Mouse (Mus musculus) heart, embryonic 12.5 days (tissue): ENCODE measurements around the gene Ppp1r16b. TPM values are rescaled to one million over a fixed set of nuclear protein-coding genes. Genes with fewer than 3 reads are reported as not detected.

Experiments
- ATAC-seq: fragments of 200-750 bp; cut with Nextera tagmentation; 2 replicates; pipeline ENCODE4 v1.8.0; 2017; ENCODE audit warnings: moderate TSS enrichment, moderate library complexity; ENCODE audit not compliant: insufficient number of reproducible peaks, low FRiP score
- H3K27ac ChIP-seq: fragments of 300-500 bp; sonication (generic); 2 replicates; pipeline ENCODE4 v1.5.1; 2016; ENCODE audit warnings: mild to moderate bottlenecking, moderate library complexity; ENCODE audit not compliant: poor library complexity, severe bottlenecking
- H3K27me3 ChIP-seq: fragments of 300-500 bp; sonication (generic); replicated peaks from 2 replicates; pipeline ENCODE4 v1.6.1; 2016; ENCODE audit warnings: mild to moderate bottlenecking, moderate library complexity
- H3K36me3 ChIP-seq: fragments of 300-500 bp; sonication (generic); 2 replicates; pipeline ENCODE4 v1.6.1; 2016; ENCODE audit warnings: mild to moderate bottlenecking, moderate library complexity
- H3K4me1 ChIP-seq: fragments of 300-500 bp; sonication (generic); replicated peaks from 2 replicates; pipeline ENCODE4 v1.6.1; 2016; ENCODE audit warnings: mild to moderate bottlenecking
- H3K4me2 ChIP-seq: fragments of 300-500 bp; sonication (generic); 2 replicates; pipeline ENCODE4 v1.6.1; 2016; ENCODE audit warnings: mild to moderate bottlenecking, moderate library complexity
- H3K4me3 ChIP-seq: fragments of 300-500 bp; sonication (generic); 2 replicates; pipeline ENCODE4 v1.5.1; 2016; ENCODE audit warnings: mild to moderate bottlenecking
- H3K9ac ChIP-seq: fragments of 300-500 bp; sonication (generic); 2 replicates; pipeline ENCODE4 v1.6.1; 2016; ENCODE audit warnings: mild to moderate bottlenecking, moderate library complexity
- H3K9me3 ChIP-seq: fragments of 300-500 bp; sonication (generic); replicated peaks from 2 replicates; pipeline ENCODE4 v1.6.1; 2016; ENCODE audit warnings: mild to moderate bottlenecking, moderate library complexity
- WGBS: fragments of 180-500 bp; shearing (Covaris S2); methylation state at CpG from one replicate; pipeline ENCODE4 v1.1.7; 2016; 5-methylcytosine and 5-hydroxymethylcytosine counted together
- polyA plus RNA-seq: library from polyadenylated mRNA; unstranded; fragments of >200 nt; fragmentation: Nextera tagmentation; extraction: Ambion mirVana; gene quantifications from 2 replicates; pipeline ENCODE4 v1.2.1, GENCODE M21; 2016

The Ppp1r16b gene
- polyA plus RNA-seq, 1 experiment from 2014 or later: 4.0 TPM

GRCm38 (mm10) chr2:158680357-158680889 lies 15.2 kb downstream of the Ppp1r16b start:
- H3K9ac ChIP-seq: no peak overlapping the region
- H3K27me3 ChIP-seq: no peaks in the 10 kb centered on the region
- peaks cover 19% of the 10 kb centered on the region for H3K4me1 ChIP-seq
- no peak overlapping the region for H3K4me2 ChIP-seq
- no peak for ATAC-seq
- no peak overlapping the region for H3K4me3 ChIP-seq
- no peaks in the 10 kb centered on the region for H3K9me3 ChIP-seq
- no peak overlapping the region for H3K27ac ChIP-seq
- WGBS: 59% methylated on average over 10 of the region's 10 CpGs
- H3K36me3 ChIP-seq: no peaks in the 10 kb centered on the region

- Histone ChIP-seq H3K27me3 (no peaks in the 10 kb centered on the region), H3K4me3 (no peak overlapping the region), H3K4me1 (peaks cover 19% of the 10 kb centered on the region), H3K36me3 (no peaks in the 10 kb centered on the region), H3K27ac (no peak overlapping the region), H3K9me3 (no peaks in the 10 kb centered on the region), H3K9ac (no peak overlapping the region), H3K4me2 (no peak overlapping the region)
- no peak for ATAC-seq
- WGBS: 82% methylated on average over 6 of the region's 6 CpGs
These were observed 16.5 kb downstream of the Ppp1r16b start for GRCm38 (mm10) chr2:158681714-158682113.

GRCm38 (mm10) chr2:158682344-158683037 lies 17.3 kb downstream of the Ppp1r16b start:
- no peak overlapping the region for H3K4me2 ChIP-seq
- H3K4me3 ChIP-seq: no peak overlapping the region
- 60% methylated on average over 11 of the region's 11 CpGs for WGBS
- no peaks in the 10 kb centered on the region for H3K9me3 ChIP-seq
- peak; percentile 19; the same call in 1 of the 2 replicates for ATAC-seq
- H3K4me1 ChIP-seq: peaks cover 19% of the 10 kb centered on the region
- H3K36me3 ChIP-seq: no peaks in the 10 kb centered on the region
- no peak overlapping the region for H3K9ac ChIP-seq
- no peaks in the 10 kb centered on the region for H3K27me3 ChIP-seq
- H3K27ac ChIP-seq: no peak overlapping the region

GRCm38 (mm10) chr2:158683038-158683413 lies 17.8 kb downstream of the Ppp1r16b start:
- Histone ChIP-seq H3K27me3 (no peaks in the 10 kb centered on the region), H3K9ac (no peak overlapping the region), H3K36me3 (no peaks in the 10 kb centered on the region), H3K4me3 (no peak overlapping the region), H3K4me2 (no peak overlapping the region), H3K9me3 (no peaks in the 10 kb centered on the region), H3K27ac (no peak overlapping the region), H3K4me1 (peaks cover 19% of the 10 kb centered on the region)
- WGBS: 28% methylated on average over 4 of the region's 4 CpGs
- peak; percentile 37; the same call in 1 of the 2 replicates for ATAC-seq

- Histone ChIP-seq H3K27ac (no peak overlapping the region), H3K4me3 (no peak overlapping the region), H3K9ac (no peak overlapping the region), H3K4me2 (no peak overlapping the region), H3K9me3 (no peaks in the 10 kb centered on the region), H3K36me3 (no peaks in the 10 kb centered on the region), H3K27me3 (no peaks in the 10 kb centered on the region), H3K4me1 (peaks cover 32% of the 10 kb centered on the region)
- no peak for ATAC-seq
- WGBS: 49% methylated on average over 9 of the region's 9 CpGs
These were observed 19.1 kb downstream of the Ppp1r16b start for GRCm38 (mm10) chr2:158684247-158684843.

GRCm38 (mm10) chr2:158684910-158685309 lies 19.7 kb downstream of the Ppp1r16b start:
- WGBS: 72% methylated on average over 3 of the region's 3 CpGs
- no peak overlapping the region for H3K9ac ChIP-seq
- no peak overlapping the region for H3K27ac ChIP-seq
- peaks cover 38% of the 10 kb centered on the region for H3K4me1 ChIP-seq
- no peak overlapping the region for H3K4me3 ChIP-seq
- H3K36me3 ChIP-seq: no peaks in the 10 kb centered on the region
- no peaks in the 10 kb centered on the region for H3K27me3 ChIP-seq
- H3K9me3 ChIP-seq: no peaks in the 10 kb centered on the region
- ATAC-seq: no peak
- no peak overlapping the region for H3K4me2 ChIP-seq

- Histone ChIP-seq H3K9me3 (no peaks in the 10 kb centered on the region), H3K4me3 (no peak overlapping the region), H3K36me3 (no peaks in the 10 kb centered on the region), H3K27ac (no peak overlapping the region), H3K4me1 (peaks cover 40% of the 10 kb centered on the region), H3K4me2 (no peak overlapping the region), H3K9ac (no peak overlapping the region), H3K27me3 (no peaks in the 10 kb centered on the region)
- 71% methylated on average over 2 of the region's 2 CpGs for WGBS
- ATAC-seq: no peak
These were observed 21.2 kb downstream of the Ppp1r16b start for GRCm38 (mm10) chr2:158686394-158686793.

- Histone ChIP-seq H3K27me3 (no peaks in the 10 kb centered on the region), H3K27ac (peak overlapping the region; percentile 30; the same call in 1 of the 2 replicates), H3K4me3 (no peak overlapping the region), H3K9ac (peak overlapping the region; percentile 13; the same call in 1 of the 2 replicates), H3K4me2 (peak overlapping the region; percentile 35), H3K36me3 (no peaks in the 10 kb centered on the region), H3K4me1 (peaks cover 31% of the 10 kb centered on the region), H3K9me3 (no peaks in the 10 kb centered on the region)
- ATAC-seq: peak; percentile 30; the same call in 1 of the 2 replicates
- WGBS: 47% methylated on average over 25 of the region's 25 CpGs
These were observed 22.6 kb downstream of the Ppp1r16b start for GRCm38 (mm10) chr2:158687804-158688241.

- H3K9ac ChIP-seq: no peak overlapping the region
- H3K9me3 ChIP-seq: no peaks in the 10 kb centered on the region
- no peak overlapping the region for H3K4me2 ChIP-seq
- no peaks in the 10 kb centered on the region for H3K27me3 ChIP-seq
- H3K27ac ChIP-seq: no peak overlapping the region
- 69% methylated on average over 5 of the region's 5 CpGs for WGBS
- no peak overlapping the region for H3K4me3 ChIP-seq
- no peaks in the 10 kb centered on the region for H3K36me3 ChIP-seq
- 0 out of 2 replicates have a peak, but pooled peaks have one; percentile 34 for ATAC-seq
- peaks cover 34% of the 10 kb centered on the region for H3K4me1 ChIP-seq
These were observed 23.9 kb downstream of the Ppp1r16b start for GRCm38 (mm10) chr2:158689060-158689459.

GRCm38 (mm10) chr2:158689640-158690039 lies 24.4 kb downstream of the Ppp1r16b start:
- no peak overlapping the region for H3K4me2 ChIP-seq
- H3K9ac ChIP-seq: no peak overlapping the region
- no peak overlapping the region for H3K4me3 ChIP-seq
- ATAC-seq: no peak
- 49% methylated on average over 7 of the region's 7 CpGs for WGBS
- no peaks in the 10 kb centered on the region for H3K9me3 ChIP-seq
- no peak overlapping the region for H3K27ac ChIP-seq
- H3K36me3 ChIP-seq: no peaks in the 10 kb centered on the region
- H3K4me1 ChIP-seq: peaks cover 29% of the 10 kb centered on the region
- H3K27me3 ChIP-seq: no peaks in the 10 kb centered on the region

GRCm38 (mm10) chr2:158690116-158690515 lies 24.9 kb downstream of the Ppp1r16b start:
- no peaks in the 10 kb centered on the region for H3K27me3 ChIP-seq
- H3K4me1 ChIP-seq: peaks cover 25% of the 10 kb centered on the region
- H3K36me3 ChIP-seq: no peaks in the 10 kb centered on the region
- no peak overlapping the region for H3K4me2 ChIP-seq
- no peak overlapping the region for H3K4me3 ChIP-seq
- no peak overlapping the region for H3K27ac ChIP-seq
- ATAC-seq: no peak
- H3K9ac ChIP-seq: no peak overlapping the region
- WGBS: 64% methylated on average over 8 of the region's 8 CpGs
- H3K9me3 ChIP-seq: no peaks in the 10 kb centered on the region
